Mouse (Mus musculus): ENCODE measurements at regions not wholly inside any gene's neighbourhood (a gene's known extent, or its start where the extent isn't known, plus 50 kb on each side); places are given as distances from the start of the nearest gene placed in this dataset.

- DNase-seq (ENCODE audit: extremely low spot score): no peak
Measured at GRCm38 (mm10) chr8:64342397-64342796, 136.3 kb upstream of the Tll1 start.

DNA sequence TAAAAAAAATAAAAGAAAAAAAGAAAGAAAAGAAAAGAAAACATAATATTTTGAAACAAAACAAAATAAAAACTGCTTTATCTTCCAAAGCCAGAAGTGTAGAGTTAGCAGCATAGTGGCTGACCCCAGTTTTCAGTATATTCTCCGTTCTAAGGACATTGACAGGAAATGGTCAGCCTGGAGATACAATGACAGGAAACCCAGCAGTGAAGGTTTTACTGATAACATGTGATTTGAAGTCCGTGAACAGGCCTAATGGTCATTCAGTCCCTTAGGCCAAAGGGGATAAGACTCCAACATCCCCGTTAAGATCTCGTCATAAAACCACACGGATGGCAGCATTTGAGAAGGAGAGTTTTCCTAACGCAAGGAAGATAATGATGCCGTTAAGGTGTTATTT is 131.3 kb upstream of the Tll1 start:
- DNase-seq (ENCODE audit: extremely low spot score): no peak

DNA sequence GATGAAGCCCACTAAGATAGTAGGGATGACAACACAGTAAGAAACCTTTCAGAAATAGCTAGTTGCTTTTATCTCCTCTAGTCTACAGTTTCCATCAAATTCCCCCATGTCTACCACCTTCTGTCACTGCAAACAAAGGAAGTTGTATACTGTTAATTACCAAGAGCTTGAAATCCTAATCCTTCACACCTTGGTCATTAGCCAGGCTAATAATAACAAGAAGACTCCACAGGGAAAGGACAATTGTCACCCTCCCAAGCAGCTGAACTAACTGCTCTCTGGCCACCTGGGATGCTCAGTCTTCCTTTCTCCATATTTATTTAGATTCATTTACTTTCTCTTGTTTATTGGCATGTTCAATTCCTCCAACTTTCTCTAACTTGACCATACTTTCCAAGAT is 130.5 kb upstream of the Tll1 start:
- DNase-seq (ENCODE audit: extremely low spot score): no peak

DNA sequence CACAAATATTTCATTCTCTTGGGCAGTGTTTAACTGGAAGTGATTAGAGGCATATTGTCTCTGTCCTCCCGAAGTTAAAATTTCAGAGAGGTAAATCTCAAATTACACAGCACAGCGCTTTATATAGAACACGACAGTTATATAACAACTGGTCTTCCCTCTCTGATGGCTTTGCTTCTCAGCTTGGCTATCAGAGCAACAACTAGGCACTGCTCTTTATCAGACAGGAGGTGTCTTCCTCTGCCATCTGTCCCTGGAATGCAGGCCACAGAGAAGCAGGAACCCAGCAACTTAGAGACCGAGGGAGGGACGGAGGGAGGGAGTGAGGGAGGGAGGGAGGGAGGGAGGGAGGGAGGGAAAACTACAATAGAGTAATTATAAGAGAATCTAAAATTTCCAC is 129.4 kb upstream of the Tll1 start:
- no peak for DNase-seq (ENCODE audit: extremely low spot score)

DNA sequence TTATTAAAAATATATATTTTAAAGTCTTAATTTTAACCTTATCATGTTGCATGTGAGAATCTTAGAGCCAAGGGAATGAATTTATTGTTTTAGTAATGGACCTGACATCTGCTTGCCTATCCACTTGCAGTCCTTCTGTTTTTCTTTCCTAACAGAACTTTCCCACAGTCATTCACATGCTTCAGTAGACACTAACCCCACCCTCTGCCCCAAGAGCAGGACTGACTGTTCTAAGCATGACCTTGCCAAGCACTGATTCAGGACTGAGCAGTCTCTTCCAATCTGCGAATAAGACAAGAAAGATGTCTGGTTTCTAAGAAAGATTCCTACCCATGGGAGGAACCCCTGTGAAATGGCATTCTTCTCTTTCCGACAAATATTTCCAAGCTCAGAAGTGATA is 117.9 kb upstream of the Tll1 start:
- DNase-seq (ENCODE audit: extremely low spot score): no peak

DNA sequence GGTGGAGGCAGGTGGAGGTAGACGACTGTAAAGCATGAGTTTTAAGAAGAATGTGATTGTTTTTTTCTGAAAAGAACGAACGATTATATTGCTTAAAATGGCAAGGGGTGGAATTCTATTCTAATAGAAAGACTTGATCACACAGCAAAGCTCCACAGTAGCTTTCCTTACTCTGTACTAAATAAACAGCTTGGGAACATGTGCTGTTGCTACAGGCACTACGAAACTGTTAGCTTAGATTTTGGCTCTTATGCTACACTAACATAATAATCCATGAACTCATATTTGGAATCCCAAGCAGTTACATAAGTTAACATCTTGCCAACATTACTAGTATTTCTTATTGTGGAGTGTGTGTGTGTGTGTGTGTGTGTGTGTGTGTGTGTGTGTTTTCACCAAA is 114.3 kb upstream of the Tll1 start:
- no peak for DNase-seq (ENCODE audit: extremely low spot score)

GRCm38 (mm10) chr8:64319220-64319820 is 113.2 kb upstream of the Tll1 start:
- DNase-seq (ENCODE audit: extremely low spot score): no peak

DNA sequence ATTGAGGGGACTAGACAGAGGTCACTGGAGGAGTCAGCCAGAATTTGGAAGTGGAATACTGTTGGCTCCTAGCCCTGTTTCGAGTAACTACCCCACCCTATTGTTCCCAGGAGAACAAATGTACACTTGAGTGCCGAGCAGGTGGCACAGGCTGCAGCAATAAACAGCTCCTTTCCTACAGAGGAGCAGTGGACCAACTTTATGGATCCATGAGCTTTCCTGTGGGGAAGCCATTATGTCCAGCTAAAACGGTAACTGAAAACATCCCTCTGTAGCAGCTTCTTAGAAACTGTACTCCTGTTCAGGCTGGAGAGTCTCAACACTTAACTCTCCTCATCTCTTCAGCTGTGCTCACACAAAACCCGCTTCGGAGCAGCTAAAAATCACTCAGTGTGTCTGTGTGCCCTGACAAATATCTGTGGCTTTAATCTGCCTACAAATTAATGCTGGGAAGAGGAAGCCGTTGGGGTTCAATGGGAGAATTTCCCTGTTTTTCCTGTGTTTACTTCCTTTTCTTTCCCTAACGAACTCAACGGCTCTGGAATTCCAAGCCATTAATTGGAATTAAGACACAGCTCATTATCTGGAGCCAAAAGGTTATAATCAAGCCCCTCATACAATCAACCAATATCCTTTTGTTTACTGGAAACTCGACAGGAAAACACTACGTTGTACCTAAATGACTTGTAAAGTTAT is 112.6 kb upstream of the Tll1 start:
- DNase-seq (ENCODE audit: extremely low spot score): no peak

DNA sequence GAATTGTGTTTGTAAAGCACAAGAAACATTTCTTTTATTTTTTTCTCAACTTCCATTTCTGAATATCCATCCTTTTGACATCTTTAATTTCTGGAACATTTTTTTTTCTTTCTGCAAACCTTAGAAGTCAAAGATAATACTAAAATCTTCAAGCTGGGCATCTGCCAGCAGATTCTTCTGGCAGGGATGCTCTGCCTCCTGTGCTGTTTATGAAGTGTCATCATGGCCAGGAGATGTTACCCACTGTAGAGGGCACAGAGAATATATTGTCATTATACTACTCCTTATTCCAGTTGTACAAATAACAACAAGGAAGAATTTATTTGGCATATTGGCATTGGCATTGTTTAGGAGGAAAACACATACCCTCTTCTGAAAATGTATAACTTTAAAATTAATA is 111.7 kb upstream of the Tll1 start:
- DNase-seq (ENCODE audit: extremely low spot score): no peak

DNA sequence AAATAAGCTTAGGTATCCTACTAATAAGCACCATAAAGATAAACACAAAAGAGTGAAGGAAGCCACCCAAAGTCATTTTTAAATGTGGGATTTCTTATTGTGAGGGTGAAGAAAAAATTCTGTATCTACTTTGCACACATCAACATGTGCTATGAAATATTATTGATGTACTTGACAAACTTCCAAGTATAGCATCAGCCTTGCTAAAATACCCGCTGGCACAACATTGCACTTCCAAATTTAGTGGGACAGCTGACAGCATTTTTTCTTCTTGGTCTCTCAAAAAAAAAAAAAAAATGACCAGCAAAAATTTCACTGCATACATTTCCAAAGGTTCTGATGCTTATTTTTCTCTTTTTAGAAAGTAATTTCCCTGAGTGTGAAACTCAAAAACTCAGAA is 101.9 kb upstream of the Tll1 start:
- DNase-seq (ENCODE audit: extremely low spot score): no peak

DNA sequence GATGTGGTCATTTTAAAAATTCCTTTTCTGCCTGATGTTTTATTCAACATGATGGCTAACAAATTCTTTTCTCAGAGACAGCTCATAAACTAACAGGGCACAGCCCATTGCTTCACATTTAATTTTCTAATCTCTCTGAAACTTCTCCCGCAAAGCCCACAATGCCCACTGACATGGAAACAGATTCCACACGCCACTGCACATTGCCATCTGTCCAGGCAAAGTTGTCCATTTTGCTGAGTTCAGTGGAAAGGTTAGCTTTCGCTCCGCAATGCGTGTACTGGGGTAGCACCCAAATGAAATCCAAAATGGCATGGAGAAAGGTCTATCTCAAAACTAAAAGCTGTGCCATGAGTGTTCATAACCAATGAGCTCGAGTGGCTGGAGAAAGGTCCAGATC is 76.7 kb upstream of the Tll1 start:
- no peak for DNase-seq (ENCODE audit: extremely low spot score)

- DNase-seq (ENCODE audit: extremely low spot score): no peak
Measured at GRCm38 (mm10) chr8:64281598-64281997, 75.5 kb upstream of the Tll1 start.

DNA sequence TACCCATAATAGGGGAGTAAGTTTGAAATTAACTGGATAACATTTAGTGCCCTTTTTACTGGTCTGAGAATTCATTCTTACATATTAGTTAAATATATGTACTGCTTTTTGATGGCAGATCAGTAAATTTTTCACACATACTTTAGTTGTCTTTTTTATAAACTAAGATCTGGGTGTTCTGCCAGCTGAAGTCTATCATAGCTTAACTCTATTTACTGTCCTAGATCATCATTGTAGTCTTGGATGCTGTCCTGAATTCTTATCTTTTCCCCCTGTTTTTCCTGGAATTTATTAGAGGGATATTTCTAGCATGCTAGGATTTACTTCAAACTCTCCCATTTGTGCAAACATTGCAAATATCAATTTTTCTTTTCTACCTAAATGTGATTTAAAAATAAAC is 74.3 kb upstream of the Tll1 start:
- no peak for DNase-seq (ENCODE audit: extremely low spot score)

DNA sequence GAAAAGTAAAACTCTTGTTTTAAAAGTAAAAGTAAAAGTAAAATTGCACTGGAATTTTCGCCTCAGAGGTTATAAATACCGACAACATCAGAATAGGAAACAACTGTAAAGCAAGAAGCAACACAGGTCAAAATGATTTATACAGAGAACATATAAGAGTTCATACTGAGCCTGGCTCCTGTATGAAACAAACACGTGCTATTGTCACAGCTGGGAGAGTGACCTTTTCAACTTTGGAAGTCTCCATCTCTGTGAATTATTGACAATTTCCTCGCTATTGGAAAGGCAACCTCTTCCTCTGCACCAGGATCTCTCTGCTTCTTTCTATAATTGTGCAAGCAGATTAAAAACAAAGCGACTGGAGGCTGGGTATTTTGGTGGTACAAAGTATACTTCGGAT is 70.0 kb upstream of the Tll1 start:
- no peak for DNase-seq (ENCODE audit: extremely low spot score)

DNA sequence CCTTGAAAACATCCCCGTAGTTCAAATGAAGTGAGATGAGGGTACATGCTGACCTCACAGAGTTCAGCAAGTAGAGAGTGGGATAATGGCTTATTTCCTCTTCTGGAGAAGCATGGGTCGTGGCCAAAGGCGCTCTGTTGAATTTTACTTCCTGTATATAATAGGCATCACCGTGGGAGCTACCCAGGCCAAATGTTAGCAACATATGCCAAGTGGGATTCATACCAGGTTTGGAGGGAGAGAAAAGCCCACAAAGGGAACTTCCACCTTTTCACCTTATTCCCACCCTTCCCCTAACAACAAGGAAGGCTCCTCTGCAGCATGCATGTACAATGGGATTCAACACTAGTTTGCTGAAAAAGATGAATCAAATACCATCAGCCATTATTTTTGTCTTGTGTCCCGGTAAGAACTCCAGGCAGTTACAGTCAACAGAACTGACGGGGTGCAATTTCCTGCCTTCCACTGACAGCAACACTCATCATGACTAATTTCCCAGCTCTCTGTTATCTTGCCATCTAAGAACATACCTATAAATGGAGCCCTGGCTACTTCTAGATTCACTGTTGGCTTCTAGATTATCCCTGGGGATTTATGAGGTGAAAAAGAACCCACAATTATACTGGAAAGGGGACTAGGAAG is 59.4 kb upstream of the Tll1 start:
- no peak for DNase-seq (ENCODE audit: extremely low spot score)

Data from embryo, embryonic 9.5 days (tissue).